Mouse (Mus musculus) mesoderm, embryonic 11.5 days (tissue): Measurements from ENCODE around the gene Ctf1.
"Not testable (repeated sequence)": the region's sequence is repeated elsewhere in the genome, so short reads cannot be mapped to it uniquely, and the experiment has no call there.

Experiments
- DNase-seq: peaks from one replicate; pipeline ENCODE4 v3.0.0-alpha.2; 2012; ENCODE audit warnings: low read depth, low spot score

Gene Ctf1

GRCm38 (mm10) chr7:127732066-127732465, 19.5 kb downstream of the Ctf1 start, which contains the start of gene Ctf2:
Gene Ctf2, minus strand, starts transcription at chr7:127732166.
- not testable (repeated sequence) for DNase-seq

- peak; percentile 82 for DNase-seq
These were observed 32.0 kb downstream of the Ctf1 start, which contains the start of gene Fbxl19 for GRCm38 (mm10) chr7:127744366-127745045. Gene Fbxl19, plus strand, starts transcription at chr7:127744543.

GRCm38 (mm10) chr7:127745251-127745651, 32.7 kb downstream of the Ctf1 start:
- DNase-seq, result peak; percentile 95

GRCm38 (mm10) chr7:127745652-127746493, 33.3 kb downstream of the Ctf1 start:
- DNase-seq, result peak; percentile 98

- DNase-seq, result peak; percentile 59
These were observed 34.3 kb downstream of the Ctf1 start for GRCm38 (mm10) chr7:127746494-127747491.

- no peak for DNase-seq
These were observed 35.2 kb downstream of the Ctf1 start for GRCm38 (mm10) chr7:127747559-127748234.

- DNase-seq, result no peak
These were observed 35.7 kb downstream of the Ctf1 start for GRCm38 (mm10) chr7:127748235-127748560.

- DNase-seq, result no peak
These were observed 37.9 kb downstream of the Ctf1 start for GRCm38 (mm10) chr7:127750131-127751127.

- no peak for DNase-seq
These were observed 39.1 kb downstream of the Ctf1 start for GRCm38 (mm10) chr7:127751619-127752018.

- no peak for DNase-seq
These were observed 39.5 kb downstream of the Ctf1 start for GRCm38 (mm10) chr7:127752069-127752468.

GRCm38 (mm10) chr7:127753158-127753557, 40.6 kb downstream of the Ctf1 start:
- DNase-seq, result no peak

GRCm38 (mm10) chr7:127753741-127754140, 41.2 kb downstream of the Ctf1 start:
- DNase-seq, result no peak

- no peak for DNase-seq
These were observed 47.2 kb downstream of the Ctf1 start for GRCm38 (mm10) chr7:127759716-127760115.

GRCm38 (mm10) chr7:127760478-127760877, 47.9 kb downstream of the Ctf1 start:
- DNase-seq, result no peak

GRCm38 (mm10) chr7:127761026-127761425, 48.5 kb downstream of the Ctf1 start:
- DNase-seq, result peak; percentile 79

- no peak for DNase-seq
These were observed 51.1 kb downstream of the Ctf1 start for GRCm38 (mm10) chr7:127763642-127764041.

- DNase-seq, result no peak
These were observed 53.2 kb downstream of the Ctf1 start for GRCm38 (mm10) chr7:127765756-127766155.

- no peak for DNase-seq
These were observed 54.5 kb downstream of the Ctf1 start for GRCm38 (mm10) chr7:127766851-127767609.
